Mouse (Mus musculus) hindbrain, embryonic 13.5 days (tissue): ENCODE results near the gene Sh3kbp1. TPM values are rescaled to one million over a fixed set of nuclear protein-coding genes. Genes with fewer than 3 reads are reported as not detected.

Source experiments
- ATAC-seq: fragments of 200-750 bp; cut with Nextera tagmentation; 2 replicates; pipeline ENCODE4 v1.8.0; 2017; ENCODE audit warnings: moderate TSS enrichment; ENCODE audit not compliant: low FRiP score
- H3K27ac ChIP-seq: fragments of 300-500 bp; sonication (generic); 2 replicates; pipeline ENCODE4 v1.5.1; 2015; ENCODE audit warnings: inconsistent platforms, mild to moderate bottlenecking, moderate library complexity
- H3K27me3 ChIP-seq: fragments of 300-500 bp; sonication (generic); 2 replicates; pipeline ENCODE4 v1.6.1; 2015; ENCODE audit warnings: mild to moderate bottlenecking, inconsistent platforms
- H3K36me3 ChIP-seq: fragments of 300-500 bp; sonication (generic); 2 replicates; pipeline ENCODE4 v1.6.1; 2015; ENCODE audit warnings: mild to moderate bottlenecking, inconsistent platforms
- H3K4me1 ChIP-seq: fragments of 300-500 bp; sonication (generic); replicated peaks from 2 replicates; pipeline ENCODE4 v1.6.1; 2015; ENCODE audit warnings: inconsistent platforms
- H3K4me2 ChIP-seq: fragments of 300-500 bp; sonication (generic); 2 replicates; pipeline ENCODE4 v1.6.1; 2015; ENCODE audit warnings: inconsistent platforms, mild to moderate bottlenecking, moderate library complexity
- H3K4me3 ChIP-seq: fragments of 300-500 bp; sonication (generic); 2 replicates; pipeline ENCODE4 v1.5.1; 2015; ENCODE audit warnings: mild to moderate bottlenecking, inconsistent platforms
- H3K9ac ChIP-seq: fragments of 300-500 bp; sonication (generic); 2 replicates; pipeline ENCODE4 v1.6.1; 2015; ENCODE audit warnings: mild to moderate bottlenecking, inconsistent platforms
- H3K9me3 ChIP-seq: fragments of 300-500 bp; sonication (generic); 2 replicates; pipeline ENCODE4 v1.6.1; 2016; ENCODE audit warnings: inconsistent platforms
- WGBS: fragments of 180-500 bp; shearing (Covaris S2); methylation state at CpG from one replicate; pipeline ENCODE4 v1.1.7; 2015; 5-methylcytosine and 5-hydroxymethylcytosine counted together
- polyA plus RNA-seq: library from polyadenylated mRNA; unstranded; fragments of >200 nt; fragmentation: Nextera tagmentation; extraction: Ambion mirVana; gene quantifications from 2 replicates; pipeline ENCODE4 v1.2.1, GENCODE M21; 2015

Sh3kbp1 gene
- polyA plus RNA-seq, 1 experiment from 2014 or later, result 45.4 TPM

DNA sequence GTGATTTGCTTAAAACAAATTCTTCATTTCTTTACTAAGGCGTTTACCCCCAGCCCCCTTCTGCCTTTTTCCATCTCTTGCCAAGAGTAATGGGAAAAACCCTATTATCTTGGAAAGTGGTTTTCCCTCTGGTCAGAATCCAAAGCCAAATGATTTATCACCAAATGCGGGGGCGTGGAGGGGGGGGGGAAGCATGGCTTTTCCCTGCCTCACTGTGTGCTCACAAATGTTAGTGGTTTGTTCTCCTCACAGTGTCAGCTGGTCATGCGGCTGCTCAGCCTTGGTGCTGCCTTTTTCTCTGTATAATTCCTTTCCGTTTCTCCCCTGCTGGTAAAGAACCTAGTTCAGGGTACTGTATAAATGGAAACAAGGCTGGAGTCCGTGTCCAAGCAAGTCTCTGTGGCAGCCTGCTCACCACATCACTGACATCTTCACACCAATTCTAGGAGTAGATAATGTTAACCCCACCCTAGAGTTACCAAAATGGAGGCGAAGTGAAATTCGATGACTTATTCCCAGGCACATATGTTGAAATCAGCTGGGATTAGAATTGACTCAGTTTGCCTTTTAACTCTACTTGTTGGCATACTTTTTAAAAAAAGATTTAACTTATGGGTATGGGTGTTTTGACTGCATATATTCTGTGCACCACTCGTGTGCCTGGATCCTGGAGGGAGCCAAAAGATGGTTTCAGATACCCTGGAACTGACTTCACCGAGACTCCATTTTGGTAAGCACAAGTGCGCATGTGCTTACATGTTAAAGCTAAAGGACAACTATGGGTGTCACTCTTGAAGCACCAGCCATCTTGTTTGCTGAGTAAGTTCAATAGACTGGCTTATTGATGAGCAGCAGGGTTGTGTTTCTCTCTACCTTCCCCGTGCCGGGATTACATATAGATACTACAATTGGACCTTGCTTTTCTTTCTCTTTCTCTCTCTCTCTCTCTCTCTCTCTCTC lies 84.3 kb downstream of the Sh3kbp1 start:
- Histone ChIP-seq H3K36me3 (no peaks in the 10 kb centered on the region), H3K4me2 (no peak overlapping the region), H3K9me3 (no peaks in the 10 kb centered on the region), H3K4me1 (peaks cover 11% of the 10 kb centered on the region), H3K27ac (no peak overlapping the region), H3K9ac (no peak overlapping the region), H3K27me3 (peaks cover 26% of the 10 kb centered on the region; the same call in 1 of the 2 replicates), H3K4me3 (no peak overlapping the region)
- WGBS, result 77% methylated on average over 13 of the region's 13 CpGs
- no peak for ATAC-seq

DNA sequence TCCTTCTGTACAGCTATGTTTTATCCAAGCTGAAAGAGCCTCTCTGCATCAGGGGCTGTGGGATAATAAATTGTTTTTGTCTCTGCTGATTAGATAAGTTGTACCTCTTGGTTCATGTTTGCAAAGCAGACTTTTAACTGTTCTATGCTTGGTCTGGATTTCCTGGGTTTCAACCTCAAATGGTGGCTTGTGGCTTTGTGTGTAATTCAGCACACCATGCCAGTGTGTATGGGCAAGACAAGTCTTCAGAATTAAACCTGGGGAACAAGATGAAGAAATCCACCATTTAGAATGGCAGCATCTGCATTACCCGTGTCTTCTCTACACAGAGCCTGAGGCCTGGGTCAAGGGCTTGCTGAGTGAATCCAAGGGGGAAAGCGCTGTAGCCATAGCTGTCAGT lies 86.1 kb downstream of the Sh3kbp1 start:
- H3K27ac ChIP-seq, result no peak overlapping the region
- no peak overlapping the region for H3K4me3 ChIP-seq
- peaks cover 9% of the 10 kb centered on the region for H3K4me1 ChIP-seq
- no peak overlapping the region for H3K9ac ChIP-seq
- H3K36me3 ChIP-seq, result no peaks in the 10 kb centered on the region
- WGBS, result 81% methylated on average over 2 of the region's 2 CpGs
- ATAC-seq, result no peak
- no peaks in the 10 kb centered on the region for H3K9me3 ChIP-seq
- H3K4me2 ChIP-seq, result no peak overlapping the region
- peaks cover 20% of the 10 kb centered on the region; the same call in 1 of the 2 replicates for H3K27me3 ChIP-seq

DNA sequence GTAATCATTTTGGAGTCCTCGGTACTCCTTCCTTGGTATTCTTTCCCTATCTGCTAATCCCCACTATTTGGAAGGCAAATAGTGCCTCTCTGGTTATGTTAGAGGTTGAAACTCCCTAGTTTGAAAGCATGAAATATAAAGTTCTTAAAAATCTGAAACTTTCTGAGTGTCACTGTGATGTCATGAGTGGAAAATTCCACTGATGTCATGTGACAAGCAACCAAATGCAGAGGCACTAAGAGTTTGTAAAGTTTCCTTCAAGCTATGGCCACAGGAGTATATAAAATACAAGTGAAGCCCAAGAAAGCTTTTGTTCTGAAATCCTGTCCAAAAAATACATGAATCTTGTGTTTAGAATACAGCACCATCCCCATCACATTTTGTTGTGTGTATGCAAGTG lies 94.3 kb downstream of the Sh3kbp1 start:
- ATAC-seq, result no peak
- Histone ChIP-seq H3K27ac (no peak overlapping the region), H3K4me2 (no peak overlapping the region), H3K4me3 (no peak overlapping the region), H3K9me3 (no peaks in the 10 kb centered on the region), H3K36me3 (no peaks in the 10 kb centered on the region), H3K4me1 (no peaks in the 10 kb centered on the region), H3K9ac (no peak overlapping the region), H3K27me3 (peaks cover 9% of the 10 kb centered on the region; the same call in 1 of the 2 replicates)
- WGBS, result 94% methylated on average over 1 of the region's 1 CpGs

DNA sequence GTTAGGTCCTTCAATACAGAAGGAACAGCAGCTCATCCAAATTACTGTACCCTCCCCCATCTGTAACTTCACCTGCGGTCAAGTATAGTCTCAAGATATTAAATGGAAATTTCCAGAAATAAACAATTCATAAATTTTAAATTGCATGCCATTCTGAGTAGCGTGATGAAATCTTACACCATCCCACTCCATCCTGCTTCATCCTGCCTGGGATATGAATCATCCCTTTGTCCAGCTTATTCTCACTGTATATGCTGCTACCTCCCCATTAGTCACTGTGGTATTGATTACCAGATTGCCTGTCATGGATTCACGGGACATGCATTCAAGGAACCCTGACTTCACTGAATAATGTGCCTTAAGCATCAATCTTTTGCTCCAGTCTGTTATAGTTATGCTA lies 104.3 kb downstream of the Sh3kbp1 start:
- Histone ChIP-seq H3K4me3 (no peak overlapping the region), H3K27me3 (peaks cover 3% of the 10 kb centered on the region; the same call in 1 of the 2 replicates), H3K36me3 (no peaks in the 10 kb centered on the region), H3K9ac (no peak overlapping the region), H3K4me1 (no peaks in the 10 kb centered on the region; the same call in 1 of the 2 replicates), H3K4me2 (no peak overlapping the region), H3K9me3 (no peaks in the 10 kb centered on the region), H3K27ac (no peak overlapping the region)
- WGBS, result 86% methylated on average over 3 of the region's 3 CpGs
- no peak for ATAC-seq

DNA sequence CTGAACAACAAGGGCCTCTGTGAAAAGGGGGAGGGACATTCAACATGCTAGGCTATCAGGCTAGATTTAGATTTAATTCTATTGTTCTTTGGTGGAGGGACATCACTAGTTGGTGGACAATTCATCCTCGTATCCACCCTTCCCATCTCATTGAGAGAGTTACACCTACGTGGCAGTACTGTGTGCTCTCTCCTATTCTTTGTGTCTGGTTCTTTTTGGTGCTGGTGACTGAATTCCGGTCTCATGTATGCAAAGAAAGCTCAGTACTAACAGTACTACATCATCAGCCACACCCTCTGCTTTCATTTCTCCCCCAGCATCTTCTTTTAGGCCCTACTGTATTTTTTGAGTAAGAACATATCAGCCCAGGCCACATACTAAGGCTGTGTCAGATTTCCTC lies 105.8 kb downstream of the Sh3kbp1 start:
- ATAC-seq, result no peak
- WGBS, result 70% methylated on average over 3 of the region's 3 CpGs
- Histone ChIP-seq H3K4me3 (no peak overlapping the region), H3K4me1 (no peaks in the 10 kb centered on the region; the same call in 1 of the 2 replicates), H3K27ac (no peak overlapping the region), H3K4me2 (no peak overlapping the region), H3K9ac (no peak overlapping the region), H3K27me3 (peaks cover 5% of the 10 kb centered on the region; the same call in 1 of the 2 replicates), H3K36me3 (no peaks in the 10 kb centered on the region), H3K9me3 (no peaks in the 10 kb centered on the region)

DNA sequence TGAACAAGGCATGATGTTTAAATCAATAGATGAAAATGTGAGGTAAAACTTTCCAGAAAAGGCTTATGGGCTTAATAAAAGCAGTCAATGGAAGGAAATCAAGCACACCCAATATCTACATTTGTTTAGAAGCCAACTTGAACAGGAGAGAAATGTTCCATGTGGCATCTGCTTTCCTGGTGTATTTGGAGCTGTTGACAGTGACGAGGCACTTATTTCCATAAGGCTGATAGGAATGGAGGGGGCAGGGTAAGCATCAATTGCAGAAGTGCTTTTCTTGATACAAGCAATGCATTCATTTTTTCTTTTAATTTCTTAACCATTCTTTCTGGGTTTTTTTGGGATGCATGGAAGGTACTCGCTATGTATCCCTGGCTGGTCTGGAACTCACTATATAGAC lies 106.9 kb downstream of the Sh3kbp1 start:
- no peak for ATAC-seq
- Histone ChIP-seq H3K36me3 (no peaks in the 10 kb centered on the region), H3K27me3 (peaks cover 5% of the 10 kb centered on the region; the same call in 1 of the 2 replicates), H3K9me3 (no peaks in the 10 kb centered on the region), H3K4me2 (no peak overlapping the region), H3K9ac (no peak overlapping the region), H3K4me3 (no peak overlapping the region), H3K4me1 (no peaks in the 10 kb centered on the region; the same call in 1 of the 2 replicates), H3K27ac (no peak overlapping the region)
- 68% methylated on average over 2 of the region's 2 CpGs for WGBS

DNA sequence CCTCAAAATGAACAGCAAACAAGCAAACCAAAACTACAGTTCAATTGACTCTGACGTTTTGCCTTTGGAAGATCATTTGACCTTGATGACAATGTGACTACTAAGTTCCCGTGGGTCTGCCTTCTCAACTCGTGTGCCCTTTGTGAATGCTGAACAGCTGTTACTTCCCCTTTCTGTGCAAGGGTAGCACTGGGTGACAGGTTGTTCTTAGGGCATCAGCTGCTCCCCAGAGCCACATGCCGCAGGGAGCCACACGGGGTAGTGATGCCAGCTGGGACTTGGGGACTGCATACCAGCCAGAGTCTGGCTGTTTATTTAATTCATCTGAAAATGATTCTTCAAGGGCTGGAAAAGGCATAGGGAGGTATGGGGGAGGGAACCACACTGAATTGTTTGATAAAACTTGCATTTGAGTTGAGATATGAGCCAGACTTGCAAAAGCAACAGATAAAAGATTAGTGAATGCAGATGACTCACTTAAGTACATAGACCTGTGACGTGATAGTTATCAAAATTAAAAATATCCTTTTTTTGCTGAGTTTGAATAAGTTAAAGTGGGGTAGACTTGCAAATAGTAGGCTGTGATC lies 108.5 kb downstream of the Sh3kbp1 start:
- no peaks in the 10 kb centered on the region for H3K36me3 ChIP-seq
- no peak overlapping the region for H3K9ac ChIP-seq
- no peak overlapping the region for H3K27ac ChIP-seq
- peaks cover 5% of the 10 kb centered on the region; the same call in 1 of the 2 replicates for H3K27me3 ChIP-seq
- no peaks in the 10 kb centered on the region; the same call in 1 of the 2 replicates for H3K4me1 ChIP-seq
- no peak for ATAC-seq
- H3K4me2 ChIP-seq, result no peak overlapping the region
- H3K4me3 ChIP-seq, result no peak overlapping the region
- H3K9me3 ChIP-seq, result no peaks in the 10 kb centered on the region
- WGBS, result 38% methylated on average over 6 of the region's 6 CpGs

DNA sequence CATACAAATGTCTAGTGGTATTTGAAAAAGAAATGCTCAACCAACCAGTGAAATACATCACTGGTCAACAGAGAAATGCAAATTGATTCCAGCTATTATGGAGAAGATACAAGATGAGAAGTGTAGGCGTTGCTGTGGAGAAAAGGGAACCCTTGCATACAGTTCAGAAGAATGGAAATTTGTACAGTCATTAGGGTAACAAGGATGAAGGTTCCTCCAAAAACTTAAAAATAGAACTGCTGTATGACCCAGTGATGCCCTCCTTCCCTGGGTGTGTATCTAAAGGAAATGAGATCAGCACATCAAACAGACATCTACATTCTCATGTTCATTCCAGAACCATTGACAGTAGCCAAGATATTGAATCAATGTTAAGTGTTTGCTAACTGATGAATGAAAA lies 110.3 kb downstream of the Sh3kbp1 start:
- H3K36me3 ChIP-seq, result no peaks in the 10 kb centered on the region
- no peaks in the 10 kb centered on the region for H3K9me3 ChIP-seq
- H3K4me3 ChIP-seq, result no peak overlapping the region
- no peaks in the 10 kb centered on the region; the same call in 1 of the 2 replicates for H3K4me1 ChIP-seq
- 78% methylated on average over 1 of the region's 1 CpGs for WGBS
- ATAC-seq, result no peak
- no peak overlapping the region for H3K9ac ChIP-seq
- H3K27ac ChIP-seq, result no peak overlapping the region
- no peak overlapping the region for H3K4me2 ChIP-seq
- peaks cover 5% of the 10 kb centered on the region; the same call in 1 of the 2 replicates for H3K27me3 ChIP-seq

DNA sequence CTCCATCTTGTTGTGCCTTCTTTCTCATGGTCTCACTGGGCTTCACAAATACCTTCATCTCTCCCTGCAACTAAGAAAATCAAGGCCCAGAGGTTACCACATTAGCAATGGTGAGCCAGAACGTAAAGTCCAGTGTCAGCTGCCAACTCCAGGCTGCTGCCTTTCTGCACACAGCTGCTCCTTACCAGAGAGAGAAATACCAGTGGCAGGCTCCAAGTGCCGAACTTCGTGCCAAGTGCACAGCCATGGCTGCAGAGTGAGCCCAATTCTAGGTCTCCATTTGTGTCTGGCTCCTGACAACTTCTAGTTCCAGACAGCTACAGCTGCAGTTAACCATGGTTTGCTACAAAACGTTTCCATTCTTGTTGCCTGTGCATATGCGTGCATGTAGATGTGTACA lies 117.0 kb downstream of the Sh3kbp1 start:
- H3K27me3 ChIP-seq, result peaks cover 16% of the 10 kb centered on the region; the same call in 1 of the 2 replicates
- 58% methylated on average over 5 of the region's 5 CpGs for WGBS
- H3K4me3 ChIP-seq, result no peak overlapping the region
- no peak overlapping the region for H3K4me2 ChIP-seq
- H3K9ac ChIP-seq, result no peak overlapping the region
- H3K4me1 ChIP-seq, result 0 out of 2 replicates have a peak, but pooled peaks cover 3% of the 10 kb centered on the region
- no peak overlapping the region for H3K27ac ChIP-seq
- H3K36me3 ChIP-seq, result no peaks in the 10 kb centered on the region
- no peaks in the 10 kb centered on the region for H3K9me3 ChIP-seq
- no peak for ATAC-seq

DNA sequence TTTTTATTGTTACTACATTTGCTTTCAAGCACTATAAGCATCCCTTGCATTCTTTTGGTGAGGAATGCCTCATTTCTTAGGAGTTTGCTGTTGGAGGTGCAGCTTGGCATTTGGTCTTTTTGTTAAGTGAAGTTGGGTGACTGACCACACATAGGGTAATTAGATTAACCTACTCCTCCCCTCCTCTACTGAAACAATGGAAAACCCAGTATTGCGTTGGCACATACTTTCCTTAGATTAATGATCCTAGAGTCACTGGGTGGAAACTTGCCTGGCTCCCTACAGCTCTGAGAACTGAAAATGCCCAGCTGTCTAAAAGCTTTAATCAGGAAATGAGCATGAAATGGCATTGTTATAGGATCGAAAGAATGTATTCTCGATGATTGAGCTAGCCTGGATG lies 117.5 kb downstream of the Sh3kbp1 start:
- no peak overlapping the region for H3K9ac ChIP-seq
- H3K36me3 ChIP-seq, result no peaks in the 10 kb centered on the region
- no peak overlapping the region for H3K4me2 ChIP-seq
- peaks cover 16% of the 10 kb centered on the region; the same call in 1 of the 2 replicates for H3K27me3 ChIP-seq
- H3K4me1 ChIP-seq, result 0 out of 2 replicates have a peak, but pooled peaks cover 3% of the 10 kb centered on the region
- WGBS, result 23% methylated on average over 3 of the region's 3 CpGs
- ATAC-seq, result no peak
- H3K9me3 ChIP-seq, result no peaks in the 10 kb centered on the region
- H3K4me3 ChIP-seq, result no peak overlapping the region
- no peak overlapping the region for H3K27ac ChIP-seq

DNA sequence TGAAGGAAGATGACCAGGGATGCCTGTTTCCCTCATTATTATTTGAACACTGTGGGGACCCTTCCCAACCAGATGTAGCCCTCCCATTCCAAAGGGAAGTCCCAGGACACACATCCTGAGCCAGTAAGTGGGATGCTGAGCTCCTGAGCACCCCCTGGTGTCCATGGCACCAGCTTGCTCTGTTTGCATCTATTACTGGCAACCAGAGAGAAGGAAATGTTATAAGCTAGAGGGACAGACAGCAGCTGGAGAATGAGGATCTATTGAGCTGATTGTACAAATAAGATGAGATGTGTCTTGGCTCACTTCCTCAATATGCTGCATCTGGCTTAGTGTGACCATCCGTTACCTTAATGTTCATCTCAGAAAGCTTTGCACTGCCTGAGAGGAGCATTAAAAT lies 124.8 kb downstream of the Sh3kbp1 start:
- Histone ChIP-seq H3K27me3 (peaks cover 4% of the 10 kb centered on the region; the same call in 1 of the 2 replicates), H3K9me3 (no peaks in the 10 kb centered on the region), H3K27ac (no peak overlapping the region), H3K9ac (no peak overlapping the region), H3K4me3 (no peak overlapping the region), H3K4me1 (no peaks in the 10 kb centered on the region), H3K4me2 (no peak overlapping the region), H3K36me3 (no peaks in the 10 kb centered on the region)
- ATAC-seq, result no peak
- 64% methylated on average over 1 of the region's 1 CpGs for WGBS

DNA sequence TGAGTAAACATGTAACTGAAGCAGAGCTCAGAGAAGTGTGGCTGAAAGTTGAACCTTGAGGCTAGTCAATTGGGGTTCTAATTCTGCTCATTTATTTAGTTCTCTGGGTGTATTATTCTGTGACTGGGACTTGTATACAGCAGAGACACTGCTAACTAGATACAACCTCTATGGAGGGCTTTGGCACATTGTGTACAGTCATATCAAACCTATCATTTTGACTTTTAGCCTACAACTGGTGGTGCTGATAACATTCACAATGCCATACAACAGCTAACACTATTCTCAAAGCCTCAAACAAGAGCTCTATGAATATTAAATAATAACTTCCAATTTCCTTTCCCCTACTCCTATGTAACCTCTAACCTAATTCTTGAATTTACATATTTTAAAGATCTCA lies 129.2 kb downstream of the Sh3kbp1 start:
- no peak overlapping the region for H3K9ac ChIP-seq
- no peak overlapping the region for H3K4me2 ChIP-seq
- H3K27ac ChIP-seq, result no peak overlapping the region
- H3K4me1 ChIP-seq, result no peaks in the 10 kb centered on the region
- no peaks in the 10 kb centered on the region for H3K36me3 ChIP-seq
- no peak overlapping the region for H3K4me3 ChIP-seq
- 0 out of 2 replicates have a peak, but pooled peaks cover 3% of the 10 kb centered on the region for H3K27me3 ChIP-seq
- ATAC-seq, result no peak
- no peaks in the 10 kb centered on the region for H3K9me3 ChIP-seq
